Mouse (Mus musculus): ENCODE measurements around the gene Gm3415. TPM values are rescaled to one million over a fixed set of nuclear protein-coding genes. Genes with fewer than 3 reads are reported as not detected.
"Not testable (repeated sequence)": the region's sequence is repeated elsewhere in the genome, so short reads cannot be mapped to it uniquely, and the experiment has no call there.

The Gm3415 gene
- polyA plus RNA-seq (2015; fragmentation: Nextera tagmentation; extraction: Ambion mirVana), result not detected in 2 replicates

GRCm38 (mm10) chr5:146555836-146556235, at the start of gene Gm3415:
Gene Gm3415 (plus strand): TSS chr5:146556136.
- not testable (repeated sequence) for ATAC-seq (ENCODE audit: low FRiP score); H3K36me3 ChIP-seq
- WGBS, result no CpG with 5 or more reads among the region's 3 CpGs

GRCm38 (mm10) chr5:146513823-146514222, 42.1 kb upstream of the Gm3415 start, which contains the start of gene Gm3402:
Gene Gm3402 (plus strand): TSS chr5:146514123.
- H3K27me3 ChIP-seq; H3K4me3 ChIP-seq; ATAC-seq (ENCODE audit: low FRiP score); H3K4me2 ChIP-seq; H3K36me3 ChIP-seq; H3K9me3 ChIP-seq; H3K4me1 ChIP-seq (replicated peaks); H3K9ac ChIP-seq; H3K27ac ChIP-seq: not testable (repeated sequence)
- WGBS, result 93% methylated on average over 2 of the region's 5 CpGs

More at GRCm38 (mm10) chr5:146555836-146556235, at the start of gene Gm3415:
- H3K4me2 ChIP-seq; H3K9me3 ChIP-seq; H3K4me3 ChIP-seq; H3K9ac ChIP-seq; H3K4me1 ChIP-seq (replicated peaks); H3K27me3 ChIP-seq; H3K27ac ChIP-seq: not testable (repeated sequence)

GRCm38 (mm10) chr5:146525501-146525900, 30.4 kb upstream of the Gm3415 start, which contains the start of gene Gm3404:
Gene Gm3404 (plus strand): TSS chr5:146525801.
- H3K36me3 ChIP-seq; ATAC-seq (ENCODE audit: low FRiP score); H3K4me1 ChIP-seq (replicated peaks): not testable (repeated sequence)

GRCm38 (mm10) chr5:146537347-146537746, 18.6 kb upstream of the Gm3415 start, which contains the start of gene Gm3409:
Gene Gm3409 (plus strand): TSS chr5:146537647.
- WGBS, result 94% methylated on average over 3 of the region's 3 CpGs
- not testable (repeated sequence) for H3K36me3 ChIP-seq; H3K9me3 ChIP-seq; H3K4me3 ChIP-seq; H3K4me1 ChIP-seq (replicated peaks); ATAC-seq (ENCODE audit: low FRiP score); H3K4me2 ChIP-seq; H3K27me3 ChIP-seq; H3K9ac ChIP-seq; H3K27ac ChIP-seq

More at GRCm38 (mm10) chr5:146525501-146525900, 30.4 kb upstream of the Gm3415 start, which contains the start of gene Gm3404:
- not testable (repeated sequence) for H3K9ac ChIP-seq, H3K4me2 ChIP-seq, H3K27me3 ChIP-seq, H3K9me3 ChIP-seq, H3K27ac ChIP-seq, H3K4me3 ChIP-seq
- WGBS, result 97% methylated on average over 3 of the region's 3 CpGs

- Histone ChIP-seq H3K36me3 (no peaks in the 10 kb centered on the region), H3K9ac (no peak overlapping the region), H3K4me1 (replicated peaks) (no peaks in the 10 kb centered on the region), H3K27me3 (no peaks in the 10 kb centered on the region), H3K4me2 (no peak overlapping the region), H3K4me3 (no peak overlapping the region), H3K27ac (no peak overlapping the region), H3K9me3 (no peaks in the 10 kb centered on the region)
- ATAC-seq (ENCODE audit: low FRiP score), result no peak
- 88% methylated on average over 1 of the region's 1 CpGs for WGBS
Measured at GRCm38 (mm10) chr5:146564259-146564658, 8.3 kb downstream of the Gm3415 start.

GRCm38 (mm10) chr5:146567054-146567453, 11.1 kb downstream of the Gm3415 start:
- Histone ChIP-seq H3K27ac (no peak overlapping the region), H3K4me2 (no peak overlapping the region), H3K4me3 (no peak overlapping the region), H3K4me1 (replicated peaks) (no peaks in the 10 kb centered on the region), H3K27me3 (no peaks in the 10 kb centered on the region), H3K9ac (no peak overlapping the region), H3K9me3 (no peaks in the 10 kb centered on the region), H3K36me3 (no peaks in the 10 kb centered on the region)
- ATAC-seq (ENCODE audit: low FRiP score), result no peak
- WGBS, result 59% methylated on average over 4 of the region's 4 CpGs

- H3K4me1 ChIP-seq (replicated peaks); H3K36me3 ChIP-seq; H3K4me3 ChIP-seq; H3K27me3 ChIP-seq; H3K4me2 ChIP-seq; ATAC-seq (ENCODE audit: low FRiP score); H3K9ac ChIP-seq; H3K9me3 ChIP-seq; H3K27ac ChIP-seq: not testable (repeated sequence)
- 89% methylated on average over 6 of the region's 6 CpGs for WGBS
Measured at GRCm38 (mm10) chr5:146570179-146570578, 14.2 kb downstream of the Gm3415 start.

GRCm38 (mm10) chr5:146571830-146572734, 16.1 kb downstream of the Gm3415 start:
- H3K4me2 ChIP-seq; H3K4me3 ChIP-seq; H3K27ac ChIP-seq; H3K9me3 ChIP-seq; H3K36me3 ChIP-seq; H3K9ac ChIP-seq; H3K27me3 ChIP-seq; H3K4me1 ChIP-seq (replicated peaks): not testable (repeated sequence)
- 66% methylated on average over 6 of the region's 6 CpGs for whole genome bisulfite sequencing
- ATAC-seq (ENCODE audit: low FRiP score), result 0 out of 2 replicates have a peak, but pooled peaks have one; percentile 57

GRCm38 (mm10) chr5:146572735-146573042, 16.8 kb downstream of the Gm3415 start:
- ATAC-seq (ENCODE audit: low FRiP score); H3K9me3 ChIP-seq; H3K27ac ChIP-seq; H3K4me1 ChIP-seq (replicated peaks); H3K36me3 ChIP-seq; H3K4me3 ChIP-seq; H3K9ac ChIP-seq; H3K27me3 ChIP-seq; H3K4me2 ChIP-seq: not testable (repeated sequence)
- WGBS, result 94% methylated on average over 4 of the region's 4 CpGs

- H3K36me3 ChIP-seq, result no peaks in the 10 kb centered on the region
- no peaks in the 10 kb centered on the region for H3K9me3 ChIP-seq
- H3K4me1 ChIP-seq (replicated peaks), result no peaks in the 10 kb centered on the region
- H3K9ac ChIP-seq, result no peak overlapping the region
- H3K27me3 ChIP-seq, result peaks cover 6% of the 10 kb centered on the region; the same call in 1 of the 2 replicates
- no peak for ATAC-seq (ENCODE audit: low FRiP score)
- WGBS, result 91% methylated on average over 3 of the region's 3 CpGs
- no peak overlapping the region for H3K4me2 ChIP-seq
- H3K4me3 ChIP-seq, result no peak overlapping the region
- H3K27ac ChIP-seq, result no peak overlapping the region
Measured at GRCm38 (mm10) chr5:146576668-146577067, 20.7 kb downstream of the Gm3415 start.

- Histone ChIP-seq H3K27me3 (peaks cover 74% of the 10 kb centered on the region), H3K9ac (peak overlapping the region; percentile 83), H3K36me3 (no peaks in the 10 kb centered on the region), H3K9me3 (no peaks in the 10 kb centered on the region), H3K4me3 (peak overlapping the region; percentile 62), H3K27ac (no peak overlapping the region), H3K4me2 (peak overlapping the region; percentile 91), H3K4me1 (replicated peaks) (peaks cover 30% of the 10 kb centered on the region)
- ATAC-seq (ENCODE audit: low FRiP score), result 0 out of 2 replicates have a peak, but pooled peaks have one; percentile 2
- WGBS, result 12% methylated on average over 10 of the region's 10 CpGs
Measured at GRCm38 (mm10) chr5:146584156-146584477, 28.2 kb downstream of the Gm3415 start.

GRCm38 (mm10) chr5:146584478-146585306, 28.8 kb downstream of the Gm3415 start, which contains the start of gene Gpr12:
Gene Gpr12 (minus strand): TSS chr5:146585239.
- 0 out of 2 replicates have a peak within 1 kb of the TSS, but pooled peaks have one; percentile 23 for H3K27ac ChIP-seq
- peak; percentile 72 for ATAC-seq (ENCODE audit: low FRiP score)
- peaks cover 30% of the 10 kb centered on the region for H3K4me1 ChIP-seq (replicated peaks)
- no peaks in the 10 kb centered on the region for H3K36me3 ChIP-seq
- H3K4me3 ChIP-seq, result peak within 1 kb of the TSS; percentile 62
- WGBS, result under 1% methylated on average over 63 of the region's 64 CpGs
- peak within 1 kb of the TSS; percentile 91 for H3K4me2 ChIP-seq
- peaks cover 79% of the 10 kb centered on the region for H3K27me3 ChIP-seq
- peak within 1 kb of the TSS; percentile 83 for H3K9ac ChIP-seq
- H3K9me3 ChIP-seq, result no peaks in the 10 kb centered on the region

Measured in hindbrain, embryonic 13.5 days (tissue).